Mouse (Mus musculus) limb, embryonic 14.5 days (tissue): ENCODE measurements around the gene Csnk2b. TPM values are rescaled to one million over a fixed set of nuclear protein-coding genes. Genes with fewer than 3 reads are reported as not detected.
A peak's percentile ranks its signal among the peaks of the same experiment; 100 is the strongest.

Experiments
- ATAC-seq: fragments of 200-750 bp; cut with Nextera tagmentation; 2 replicates; pipeline ENCODE4 v1.8.0; 2017; ENCODE audit warnings: low read depth, moderate number of reproducible peaks, moderate TSS enrichment; ENCODE audit not compliant: low FRiP score
- DNase-seq: peaks from one replicate; pipeline ENCODE4 v3.0.0-alpha.2; 2015; ENCODE audit warnings: low spot score
- H3K27ac ChIP-seq: fragments of 300-500 bp; sonication (generic); replicated peaks from 2 replicates; pipeline ENCODE4 v1.5.1; 2014; ENCODE audit warnings: low read depth, mild to moderate bottlenecking, low read length, moderate library complexity, mixed read lengths
- H3K27me3 ChIP-seq: fragments of 300-500 bp; sonication (generic); 2 replicates; pipeline ENCODE4 v1.6.1; 2014; ENCODE audit warnings: low read length, mixed read lengths; ENCODE audit not compliant: control insufficient read depth, insufficient read depth
- H3K36me3 ChIP-seq: fragments of 300-500 bp; sonication (generic); 2 replicates; pipeline ENCODE4 v1.6.1; 2014; ENCODE audit warnings: mild to moderate bottlenecking, low read length, moderate library complexity, mixed read lengths; ENCODE audit not compliant: control insufficient read depth, insufficient read depth
- H3K4me1 ChIP-seq: fragments of 300-500 bp; sonication (generic); 2 replicates; pipeline ENCODE4 v1.6.1; 2014; ENCODE audit warnings: antibody characterized with exemption, low read length, mixed read lengths; ENCODE audit not compliant: control insufficient read depth, insufficient read depth
- H3K4me2 ChIP-seq: fragments of 300-500 bp; sonication (generic); replicated peaks from 2 replicates; pipeline ENCODE4 v1.6.1; 2014; ENCODE audit warnings: low read depth, mild to moderate bottlenecking, low read length, moderate library complexity; ENCODE audit not compliant: severe bottlenecking
- H3K4me3 ChIP-seq: fragments of 300-500 bp; sonication (generic); replicated peaks from 2 replicates; pipeline ENCODE4 v1.5.1; 2014; ENCODE audit warnings: low read length
- H3K9ac ChIP-seq: fragments of 300-500 bp; sonication (generic); 2 replicates; pipeline ENCODE4 v1.6.1; 2014; ENCODE audit warnings: mild to moderate bottlenecking, low read depth, low read length, moderate library complexity; ENCODE audit not compliant: severe bottlenecking
- H3K9me3 ChIP-seq: fragments of 300-500 bp; sonication (generic); 2 replicates; pipeline ENCODE4 v1.6.1; 2016; ENCODE audit warnings: low read length; ENCODE audit not compliant: control insufficient read depth
- POLR2A ChIP-seq: fragments of 200-500 bp; IDR thresholded peaks from 2 replicates; pipeline ENCODE4 v1.8.0; 2012; ENCODE audit warnings: inconsistent platforms, mild to moderate bottlenecking, moderate library complexity, borderline replicate concordance; ENCODE audit not compliant: insufficient read depth, insufficient read length; ENCODE audit errors: extremely low read depth
- WGBS: fragments of 180-500 bp; shearing (Covaris S2); extraction: QIAGEN DNeasy Blood & Tissue Kit; methylation state at CpG from one replicate; pipeline ENCODE4 v1.1.7; 2014; 5-methylcytosine and 5-hydroxymethylcytosine counted together
- polyA plus RNA-seq, 2 experiments: library from polyadenylated mRNA; depleted of rRNA in 1 of 2; stranded (reverse) in 1 of 2; unstranded in 1 of 2; fragments of >200 nt; fragmentation: Nextera tagmentation in 1 of 2; extraction: Ambion mirVana in 1 of 2; gene quantifications; 2 replicates each; pipeline versions ENCODE4 v1.2.1 to v1.2.3; 2012 to 2014

The Csnk2b gene
- polyA plus RNA-seq, 2 experiments: 181 to 308 TPM

GRCm38 (mm10) chr17:35152121-35152520 is 30.3 kb upstream of the Csnk2b start:
- no peaks in the 10 kb centered on the region for H3K4me1 ChIP-seq
- H3K4me3 ChIP-seq: no peak overlapping the region
- ATAC-seq (no peak), DNase-seq (no peak)
- H3K36me3 ChIP-seq: peaks cover 99% of the 10 kb centered on the region
- H3K27me3 ChIP-seq: no peaks in the 10 kb centered on the region
- no peak overlapping the region for H3K27ac ChIP-seq
- H3K9me3 ChIP-seq: no peaks in the 10 kb centered on the region
- no peak overlapping the region for H3K4me2 ChIP-seq
- WGBS: 94% methylated on average over 4 of the region's 4 CpGs
- H3K9ac ChIP-seq: no peak overlapping the region
- no peak for TF ChIP-seq POLR2A

GRCm38 (mm10) chr17:35147922-35148639 is 26.2 kb upstream of the Csnk2b start:
- no peak overlapping the region for H3K9ac ChIP-seq
- no peak for TF ChIP-seq POLR2A
- peaks cover 99% of the 10 kb centered on the region for H3K36me3 ChIP-seq
- H3K4me1 ChIP-seq: no peaks in the 10 kb centered on the region
- H3K9me3 ChIP-seq: no peaks in the 10 kb centered on the region
- no peak overlapping the region for H3K4me2 ChIP-seq
- WGBS: 68% methylated on average over 5 of the region's 5 CpGs
- DNase-seq (no peak), ATAC-seq (0 out of 2 replicates have a peak, but pooled peaks have one; percentile 2)
- H3K4me3 ChIP-seq: no peak overlapping the region
- H3K27ac ChIP-seq: 0 out of 2 replicates have a peak overlapping the region, but pooled peaks have one; percentile 19
- no peaks in the 10 kb centered on the region for H3K27me3 ChIP-seq

- Histone ChIP-seq H3K27me3 (no peaks in the 10 kb centered on the region), H3K27ac (no peak overlapping the region), H3K4me3 (no peak overlapping the region), H3K36me3 (peaks cover 99% of the 10 kb centered on the region), H3K4me2 (no peak overlapping the region), H3K4me1 (no peaks in the 10 kb centered on the region), H3K9ac (no peak overlapping the region), H3K9me3 (no peaks in the 10 kb centered on the region)
- 39% methylated on average over 3 of the region's 3 CpGs for WGBS
- no peak for DNase-seq
- ATAC-seq: 0 out of 2 replicates have a peak, but pooled peaks have one; percentile 1
- TF ChIP-seq POLR2A: no peak
Measured at GRCm38 (mm10) chr17:35147348-35147747, 25.5 kb upstream of the Csnk2b start.

GRCm38 (mm10) chr17:35146139-35146538 is 24.3 kb upstream of the Csnk2b start:
- TF ChIP-seq POLR2A: no peak
- H3K27me3 ChIP-seq: no peaks in the 10 kb centered on the region
- peaks cover 99% of the 10 kb centered on the region for H3K36me3 ChIP-seq
- H3K9me3 ChIP-seq: no peaks in the 10 kb centered on the region
- no peak overlapping the region for H3K9ac ChIP-seq
- no peak overlapping the region for H3K4me2 ChIP-seq
- ATAC-seq: no peak
- H3K27ac ChIP-seq: no peak overlapping the region
- H3K4me1 ChIP-seq: no peaks in the 10 kb centered on the region
- DNase-seq: no peak
- no peak overlapping the region for H3K4me3 ChIP-seq
- 85% methylated on average over 5 of the region's 5 CpGs for WGBS

GRCm38 (mm10) chr17:35141971-35142370 is 20.1 kb upstream of the Csnk2b start:
- no peak for ATAC-seq
- DNase-seq: no peak
- WGBS: 90% methylated on average over 6 of the region's 6 CpGs
- Histone ChIP-seq H3K27ac (no peak overlapping the region), H3K4me1 (0 out of 2 replicates have a peak, but pooled peaks cover 3% of the 10 kb centered on the region), H3K4me2 (no peak overlapping the region), H3K9me3 (no peaks in the 10 kb centered on the region), H3K27me3 (no peaks in the 10 kb centered on the region), H3K36me3 (peaks cover 90% of the 10 kb centered on the region), H3K4me3 (no peak overlapping the region), H3K9ac (no peak overlapping the region)
- no peak for TF ChIP-seq POLR2A
